Mouse (Mus musculus): ENCODE measurements around the gene Arhgap10. TPM values are rescaled to one million over a fixed set of nuclear protein-coding genes. Genes with fewer than 3 reads are reported as not detected.

Arhgap10 gene
- polyA plus RNA-seq, 1 experiment from 2014 or later: 14.8 TPM

GRCm38 (mm10) chr8:77484266-77484665 is 33.5 kb downstream of the Arhgap10 start:
- 80% methylated on average over 7 of the region's 7 CpGs for WGBS
- Histone ChIP-seq H3K36me3 (ENCODE audit: control insufficient read depth, insufficient read depth, low read length) (no peaks in the 10 kb centered on the region), H3K4me1 (ENCODE audit: control insufficient read depth, insufficient read depth, low read length) (no peaks in the 10 kb centered on the region), H3K9ac (ENCODE audit: low read length) (no peak overlapping the region), H3K9me3 (ENCODE audit: control insufficient read depth, low read length) (no peaks in the 10 kb centered on the region), H3K4me3 (ENCODE audit: low read depth, low read length) (no peak overlapping the region), H3K27me3 (ENCODE audit: control insufficient read depth, insufficient read depth, low read length) (no peaks in the 10 kb centered on the region), H3K27ac (ENCODE audit: low read depth, low read length) (no peak overlapping the region), H3K4me2 (ENCODE audit: low read depth) (no peak overlapping the region)
- DNase-seq (ENCODE audit: low spot score) (no peak), ATAC-seq (ENCODE audit: insufficient read depth, low FRiP score, low TSS enrichment) (no peak)

- Histone ChIP-seq H3K4me2 (ENCODE audit: low read depth) (no peak overlapping the region), H3K36me3 (ENCODE audit: control insufficient read depth, insufficient read depth, low read length) (no peaks in the 10 kb centered on the region), H3K27ac (ENCODE audit: low read depth, low read length) (no peak overlapping the region), H3K4me1 (ENCODE audit: control insufficient read depth, insufficient read depth, low read length) (no peaks in the 10 kb centered on the region), H3K27me3 (ENCODE audit: control insufficient read depth, insufficient read depth, low read length) (no peaks in the 10 kb centered on the region), H3K4me3 (ENCODE audit: low read depth, low read length) (no peak overlapping the region), H3K9me3 (ENCODE audit: control insufficient read depth, low read length) (no peaks in the 10 kb centered on the region), H3K9ac (ENCODE audit: low read length) (no peak overlapping the region)
- DNase-seq (ENCODE audit: low spot score) (no peak), ATAC-seq (ENCODE audit: insufficient read depth, low FRiP score, low TSS enrichment) (no peak)
- 83% methylated on average over 4 of the region's 4 CpGs for WGBS
These were observed 34.1 kb downstream of the Arhgap10 start for GRCm38 (mm10) chr8:77483676-77484075.

GRCm38 (mm10) chr8:77481791-77482190 is 36.0 kb downstream of the Arhgap10 start:
- ATAC-seq (ENCODE audit: insufficient read depth, low FRiP score, low TSS enrichment): no peak

GRCm38 (mm10) chr8:77479995-77480394 is 37.8 kb downstream of the Arhgap10 start:
- H3K9ac ChIP-seq (ENCODE audit: low read length): no peak overlapping the region

More at GRCm38 (mm10) chr8:77481791-77482190, 36.0 kb downstream of the Arhgap10 start:
- Histone ChIP-seq H3K4me3 (ENCODE audit: low read depth, low read length) (no peak overlapping the region), H3K9me3 (ENCODE audit: control insufficient read depth, low read length) (no peaks in the 10 kb centered on the region), H3K27me3 (ENCODE audit: control insufficient read depth, insufficient read depth, low read length) (no peaks in the 10 kb centered on the region), H3K4me1 (ENCODE audit: control insufficient read depth, insufficient read depth, low read length) (no peaks in the 10 kb centered on the region), H3K9ac (ENCODE audit: low read length) (no peak overlapping the region), H3K36me3 (ENCODE audit: control insufficient read depth, insufficient read depth, low read length) (no peaks in the 10 kb centered on the region), H3K4me2 (ENCODE audit: low read depth) (no peak overlapping the region), H3K27ac (ENCODE audit: low read depth, low read length) (no peak overlapping the region)
- WGBS: 45% methylated on average over 6 of the region's 6 CpGs
- DNase-seq (ENCODE audit: low spot score): no peak

GRCm38 (mm10) chr8:77478913-77479273 is 38.9 kb downstream of the Arhgap10 start:
- Histone ChIP-seq H3K27me3 (ENCODE audit: control insufficient read depth, insufficient read depth, low read length) (no peaks in the 10 kb centered on the region), H3K36me3 (ENCODE audit: control insufficient read depth, insufficient read depth, low read length) (no peaks in the 10 kb centered on the region), H3K4me3 (ENCODE audit: low read depth, low read length) (no peak overlapping the region), H3K27ac (ENCODE audit: low read depth, low read length) (no peak overlapping the region), H3K4me1 (ENCODE audit: control insufficient read depth, insufficient read depth, low read length) (no peaks in the 10 kb centered on the region), H3K4me2 (ENCODE audit: low read depth) (no peak overlapping the region), H3K9me3 (ENCODE audit: control insufficient read depth, low read length) (no peaks in the 10 kb centered on the region), H3K9ac (ENCODE audit: low read length) (no peak overlapping the region)
- no peak for DNase-seq (ENCODE audit: low spot score)
- ATAC-seq (ENCODE audit: insufficient read depth, low FRiP score, low TSS enrichment): no peak
- WGBS: 40% methylated on average over 2 of the region's 2 CpGs

More at GRCm38 (mm10) chr8:77479995-77480394, 37.8 kb downstream of the Arhgap10 start:
- H3K4me3 ChIP-seq (ENCODE audit: low read depth, low read length): no peak overlapping the region
- H3K27ac ChIP-seq (ENCODE audit: low read depth, low read length): no peak overlapping the region
- ATAC-seq (ENCODE audit: insufficient read depth, low FRiP score, low TSS enrichment) (no peak), DNase-seq (ENCODE audit: low spot score) (no peak)
- H3K4me2 ChIP-seq (ENCODE audit: low read depth): no peak overlapping the region
- H3K36me3 ChIP-seq (ENCODE audit: control insufficient read depth, insufficient read depth, low read length): no peaks in the 10 kb centered on the region
- no peaks in the 10 kb centered on the region for H3K27me3 ChIP-seq (ENCODE audit: control insufficient read depth, insufficient read depth, low read length)
- H3K4me1 ChIP-seq (ENCODE audit: control insufficient read depth, insufficient read depth, low read length): no peaks in the 10 kb centered on the region
- no peaks in the 10 kb centered on the region for H3K9me3 ChIP-seq (ENCODE audit: control insufficient read depth, low read length)
- 84% methylated on average over 9 of the region's 9 CpGs for WGBS

- DNase-seq (ENCODE audit: low spot score) (no peak), ATAC-seq (ENCODE audit: insufficient read depth, low FRiP score, low TSS enrichment) (no peak)
- Histone ChIP-seq H3K36me3 (ENCODE audit: control insufficient read depth, insufficient read depth, low read length) (no peaks in the 10 kb centered on the region), H3K9me3 (ENCODE audit: control insufficient read depth, low read length) (no peaks in the 10 kb centered on the region), H3K27me3 (ENCODE audit: control insufficient read depth, insufficient read depth, low read length) (no peaks in the 10 kb centered on the region), H3K4me2 (ENCODE audit: low read depth) (no peak overlapping the region), H3K9ac (ENCODE audit: low read length) (no peak overlapping the region), H3K4me1 (ENCODE audit: control insufficient read depth, insufficient read depth, low read length) (no peaks in the 10 kb centered on the region), H3K4me3 (ENCODE audit: low read depth, low read length) (no peak overlapping the region), H3K27ac (ENCODE audit: low read depth, low read length) (no peak overlapping the region)
- 84% methylated on average over 12 of the region's 12 CpGs for WGBS
These were observed 39.4 kb downstream of the Arhgap10 start for GRCm38 (mm10) chr8:77478155-77478912.

GRCm38 (mm10) chr8:77477684-77478083 is 40.1 kb downstream of the Arhgap10 start:
- Histone ChIP-seq H3K36me3 (ENCODE audit: control insufficient read depth, insufficient read depth, low read length) (no peaks in the 10 kb centered on the region), H3K4me1 (ENCODE audit: control insufficient read depth, insufficient read depth, low read length) (no peaks in the 10 kb centered on the region), H3K9ac (ENCODE audit: low read length) (no peak overlapping the region), H3K4me3 (ENCODE audit: low read depth, low read length) (no peak overlapping the region), H3K4me2 (ENCODE audit: low read depth) (no peak overlapping the region), H3K27ac (ENCODE audit: low read depth, low read length) (no peak overlapping the region), H3K27me3 (ENCODE audit: control insufficient read depth, insufficient read depth, low read length) (no peaks in the 10 kb centered on the region), H3K9me3 (ENCODE audit: control insufficient read depth, low read length) (no peaks in the 10 kb centered on the region)
- DNase-seq (ENCODE audit: low spot score) (no peak), ATAC-seq (ENCODE audit: insufficient read depth, low FRiP score, low TSS enrichment) (no peak)
- 83% methylated on average over 12 of the region's 12 CpGs for WGBS

- WGBS: 94% methylated on average over 5 of the region's 5 CpGs
These were observed 43.1 kb downstream of the Arhgap10 start for GRCm38 (mm10) chr8:77474614-77475013.

GRCm38 (mm10) chr8:77473773-77474172 is 44.0 kb downstream of the Arhgap10 start:
- ATAC-seq (ENCODE audit: insufficient read depth, low FRiP score, low TSS enrichment): no peak
- 66% methylated on average over 7 of the region's 7 CpGs for WGBS
- Histone ChIP-seq H3K4me2 (ENCODE audit: low read depth) (no peak overlapping the region), H3K9ac (ENCODE audit: low read length) (no peak overlapping the region), H3K27me3 (ENCODE audit: control insufficient read depth, insufficient read depth, low read length) (no peaks in the 10 kb centered on the region), H3K4me3 (ENCODE audit: low read depth, low read length) (no peak overlapping the region), H3K27ac (ENCODE audit: low read depth, low read length) (no peak overlapping the region), H3K36me3 (ENCODE audit: control insufficient read depth, insufficient read depth, low read length) (no peaks in the 10 kb centered on the region), H3K4me1 (ENCODE audit: control insufficient read depth, insufficient read depth, low read length) (no peaks in the 10 kb centered on the region), H3K9me3 (ENCODE audit: control insufficient read depth, low read length) (no peaks in the 10 kb centered on the region)
- DNase-seq (ENCODE audit: low spot score): no peak

More at GRCm38 (mm10) chr8:77474614-77475013, 43.1 kb downstream of the Arhgap10 start:
- Histone ChIP-seq H3K4me1 (ENCODE audit: control insufficient read depth, insufficient read depth, low read length) (no peaks in the 10 kb centered on the region), H3K27ac (ENCODE audit: low read depth, low read length) (no peak overlapping the region), H3K36me3 (ENCODE audit: control insufficient read depth, insufficient read depth, low read length) (no peaks in the 10 kb centered on the region), H3K27me3 (ENCODE audit: control insufficient read depth, insufficient read depth, low read length) (no peaks in the 10 kb centered on the region), H3K9ac (ENCODE audit: low read length) (no peak overlapping the region), H3K9me3 (ENCODE audit: control insufficient read depth, low read length) (no peaks in the 10 kb centered on the region), H3K4me3 (ENCODE audit: low read depth, low read length) (no peak overlapping the region), H3K4me2 (ENCODE audit: low read depth) (no peak overlapping the region)
- ATAC-seq (ENCODE audit: insufficient read depth, low FRiP score, low TSS enrichment) (no peak), DNase-seq (ENCODE audit: low spot score) (no peak)
